Comparison of ENCODE assay signal across 22 mouse cellular contexts in genomic region chr6:49009665-49010064, GRCm38 (mm10). TPM values are rescaled to one million over a fixed set of nuclear protein-coding genes. Genes with fewer than 3 reads are reported as not detected.
A peak's percentile ranks its signal among the peaks of the same experiment; 100 is the strongest.
DNase-seq lines count a peak whose midpoint lies in the region; ATAC-seq and TF ChIP-seq lines count a peak whose summit lies in the region.
"Had no signal": no experiment of that assay in that cellular context is flagged by ENCODE, and none has a peak within 500 bp of the region (broad histone marks: within the 10 kb centered on the region; RNA-seq: fewer than 3 reads in every experiment).

No protein-coding gene starts in this region.

- peak; percentile 49 for DNase-seq in heart, adult 11 months
- no peak for DNase-seq in heart, adult 18-20 months
- DNase-seq in liver, embryonic 14.5 days (ENCODE audit: low read depth in 3 of 3, low spot score in 3 of 3) = no peak
- peak; percentile 35 for DNase-seq in CD4-positive helper T cell, adult 2 months (ENCODE audit: low read depth, low spot score)
- no peak for DNase-seq in brain, embryonic 14.5 days (ENCODE audit: low read depth)
- DNase-seq in neural tube, embryonic 10.5 days (ENCODE audit: extremely low spot score, low spot score) = no peak
- DNase-seq: adrenal gland, postnatal 10 days; heart, postnatal 10 days; kidney, postnatal 25 days had no signal

- no peak overlapping the region for H3K9ac ChIP-seq in liver, embryonic 14.5 days (replicated peaks)
- H3K9ac ChIP-seq in liver, embryonic 12.5 days = no peak overlapping the region
- H3K9ac ChIP-seq: limb, embryonic 13.5 days; lung, embryonic 15.5 days had no signal

- peaks cover 0 to 6% of the 10 kb centered on the region in 2 experiments; a peak in 2 of 4 replicates for H3K4me1 ChIP-seq in liver, embryonic 14.5 days (replicated peaks; ENCODE audit: control insufficient read depth in 2 of 2, insufficient read depth in 2 of 2, low read length in 1 of 2)
- H3K4me1 ChIP-seq in liver, embryonic 12.5 days = peaks cover 8% of the 10 kb centered on the region; the same call in 1 of the 2 replicates

- no peaks in the 10 kb centered on the region for H3K9me3 ChIP-seq in liver, embryonic 14.5 days (ENCODE audit: control insufficient read depth, low read length)
- H3K9me3 ChIP-seq in liver, embryonic 12.5 days (replicated peaks) = no peaks in the 10 kb centered on the region
- H3K9me3 ChIP-seq: embryonic facial prominence, embryonic 10.5 days; limb, embryonic 13.5 days; lung, embryonic 15.5 days had no signal

- no peak for TF ChIP-seq POLR2A in brain, embryonic 14.5 days (IDR thresholded peaks at IDR 0.05; ENCODE audit: borderline replicate concordance, extremely low read depth, insufficient read depth, insufficient read length, poor library complexity, severe bottlenecking)

- H3K36me3 ChIP-seq in liver, embryonic 14.5 days (replicated peaks; ENCODE audit: control insufficient read depth, insufficient read depth, low read depth) = no peaks in the 10 kb centered on the region
- no peaks in the 10 kb centered on the region for H3K36me3 ChIP-seq in liver, embryonic 12.5 days
- H3K36me3 ChIP-seq: embryonic facial prominence, embryonic 10.5 days; limb, embryonic 13.5 days; lung, embryonic 15.5 days; midbrain, embryonic 10.5 days had no signal

- H3K27me3 ChIP-seq in liver, embryonic 14.5 days (ENCODE audit: control insufficient read depth, insufficient read depth, low read length) = no peaks in the 10 kb centered on the region
- H3K27me3 ChIP-seq in liver, embryonic 12.5 days (replicated peaks) = no peaks in the 10 kb centered on the region
- H3K27me3 ChIP-seq: lung, embryonic 15.5 days had no signal

- ATAC-seq in liver, embryonic 14.5 days (ENCODE audit: insufficient read depth) = no peak
- no peak for ATAC-seq in liver, embryonic 12.5 days
- no peak for ATAC-seq in megakaryocyte, adult 5-6 weeks (ENCODE audit: poor library complexity, severe bottlenecking)
- ATAC-seq: inflammation-experienced regulatory T-cells, adult 6 months had no signal

- no peak overlapping the region for H3K4me2 ChIP-seq in liver, embryonic 14.5 days (ENCODE audit: low read depth)
- no peak overlapping the region for H3K4me2 ChIP-seq in liver, embryonic 12.5 days

- 51% methylated on average over 1 of the region's 1 CpGs for WGBS in liver, embryonic 14.5 days (ENCODE audit: insufficient replicate concordance)
- 59% methylated on average over 1 of the region's 1 CpGs for WGBS in liver, embryonic 12.5 days (ENCODE audit: insufficient replicate concordance)

- no peak overlapping the region for H3K27ac ChIP-seq in liver, embryonic 14.5 days
- H3K27ac ChIP-seq in liver, embryonic 12.5 days = no peak overlapping the region
- H3K27ac ChIP-seq: embryonic facial prominence, embryonic 10.5 days; lung, embryonic 15.5 days; midbrain, embryonic 10.5 days had no signal

- peak; percentile 32; the same call in 1 of the 2 replicates for TF ChIP-seq CTCF in liver, embryonic 14.5 days (IDR thresholded peaks at IDR 0.05; ENCODE audit: low read depth)
- TF ChIP-seq CTCF in brain, embryonic 14.5 days (IDR thresholded peaks at IDR 0.05; ENCODE audit: borderline replicate concordance, extremely low read depth, insufficient read depth, insufficient read length) = peak; percentile 17; the same call in 1 of the 2 replicates

- no peak overlapping the region for H3K4me3 ChIP-seq in liver, embryonic 14.5 days (ENCODE audit: insufficient read depth in 1 of 2, low read depth in 2 of 2, low read length in 2 of 2)
- H3K4me3 ChIP-seq in liver, embryonic 12.5 days = no peak overlapping the region
- H3K4me3 ChIP-seq: embryonic facial prominence, embryonic 10.5 days; lung, embryonic 15.5 days; midbrain, embryonic 10.5 days; myocyte had no signal

- TF ChIP-seq EP300 in liver, embryonic 14.5 days (IDR thresholded peaks at IDR 0.05; ENCODE audit: low read depth) = no peak

RNA-seq across cellular contexts. Expression of gene Svs1, which starts 23.0 kb away (rescaled TPM):
- total RNA-seq in heart, adult 18-20 months (2021) = not detected
- not detected in 2 replicates for polyA plus RNA-seq in liver, embryonic 14.5 days (2012; rRNA removed)
- not detected in 2 replicates for polyA plus RNA-seq in liver, embryonic 14.5 days (2014; fragmentation: Nextera tagmentation; extraction: Ambion mirVana)
- polyA plus RNA-seq in liver, embryonic 12.5 days (2016; fragmentation: Nextera tagmentation; extraction: Ambion mirVana) = not detected in 2 replicates
- polyA plus RNA-seq in brain, embryonic 14.5 days (2012; rRNA removed) = not detected in 2 replicates
- total RNA-seq in megakaryocyte, adult 5-6 weeks (2015) = not detected in 2 replicates
- not detected in 2 replicates for total RNA-seq in megakaryocyte, adult 5-6 weeks (2017)
- total RNA-seq: adrenal gland, postnatal 10 days; granulocyte monocyte progenitor cell, adult 5-6 weeks; heart, postnatal 10 days; layer of hippocampus, postnatal 25 days had no signal
- polyA plus RNA-seq: C2C12; embryonic facial prominence, embryonic 10.5 days; frontal cortex, adult 2 months; inflammation-experienced regulatory T-cells, adult 6 months; limb, embryonic 13.5 days; lung, embryonic 15.5 days; midbrain, embryonic 10.5 days; myocyte; stomach, embryonic 14.5 days had no signal

RNA-seq across cellular contexts. Expression of gene Gpnmb, which starts 26.7 kb away (rescaled TPM):
- total RNA-seq in heart, adult 18-20 months (2021) = 1 to 10 TPM in 1 of 2 experiments, under 1 TPM in 1; 0.89 to 1.7 TPM
- polyA plus RNA-seq in liver, embryonic 14.5 days (2012; rRNA removed) = 0.35 and 0.38 TPM in 2 replicates
- polyA plus RNA-seq in liver, embryonic 14.5 days (2014; fragmentation: Nextera tagmentation; extraction: Ambion mirVana) = 0.19 and 0.24 TPM in 2 replicates
- polyA plus RNA-seq in liver, embryonic 12.5 days (2016; fragmentation: Nextera tagmentation; extraction: Ambion mirVana) = 0.17 and 0.36 TPM in 2 replicates
- polyA plus RNA-seq in brain, embryonic 14.5 days (2012; rRNA removed) = 0.44 and 1.3 TPM in 2 replicates
- total RNA-seq in megakaryocyte, adult 5-6 weeks (2015) = 0.94 and 2.3 TPM in 2 replicates
- 0.45 and 0.81 TPM in 2 replicates for total RNA-seq in megakaryocyte, adult 5-6 weeks (2017)

RNA-seq across cellular contexts. Expression of gene Doxl2, which starts 34.9 kb away (rescaled TPM):
- total RNA-seq in heart, adult 18-20 months (2021) = not detected
- polyA plus RNA-seq in liver, embryonic 14.5 days (2012; rRNA removed) = not detected in 2 replicates
- not detected in 2 replicates for polyA plus RNA-seq in liver, embryonic 14.5 days (2014; fragmentation: Nextera tagmentation; extraction: Ambion mirVana)
- not detected in 2 replicates for polyA plus RNA-seq in liver, embryonic 12.5 days (2016; fragmentation: Nextera tagmentation; extraction: Ambion mirVana)
- not detected in 2 replicates for polyA plus RNA-seq in brain, embryonic 14.5 days (2012; rRNA removed)
- total RNA-seq in megakaryocyte, adult 5-6 weeks (2015) = not detected in 2 replicates
- not detected in 2 replicates for total RNA-seq in megakaryocyte, adult 5-6 weeks (2017)
- total RNA-seq: adrenal gland, postnatal 10 days; granulocyte monocyte progenitor cell, adult 5-6 weeks; heart, postnatal 10 days; layer of hippocampus, postnatal 25 days had no signal
- polyA plus RNA-seq: C2C12; embryonic facial prominence, embryonic 10.5 days; frontal cortex, adult 2 months; inflammation-experienced regulatory T-cells, adult 6 months; limb, embryonic 13.5 days; lung, embryonic 15.5 days; midbrain, embryonic 10.5 days; myocyte; stomach, embryonic 14.5 days had no signal

Comparison
In these comparisons a context has a peak if more than half of its experiments do, and no peak if none do; other contexts are left out.
1. DNase-seq: peak in heart, adult 11 months (single experiment) and CD4-positive helper T cell, adult 2 months (single experiment); none in heart, adult 18-20 months (0 of 2), liver, embryonic 14.5 days (0 of 3), brain, embryonic 14.5 days (single experiment) and neural tube, embryonic 10.5 days (single experiment).